Mouse (Mus musculus): ENCODE measurements around the gene Wdfy2. TPM values are rescaled to one million over a fixed set of nuclear protein-coding genes. Genes with fewer than 3 reads are reported as not detected.

Gene Wdfy2
- polyA plus RNA-seq, 1 experiment from 2014 or later, result 17.9 TPM

DNA sequence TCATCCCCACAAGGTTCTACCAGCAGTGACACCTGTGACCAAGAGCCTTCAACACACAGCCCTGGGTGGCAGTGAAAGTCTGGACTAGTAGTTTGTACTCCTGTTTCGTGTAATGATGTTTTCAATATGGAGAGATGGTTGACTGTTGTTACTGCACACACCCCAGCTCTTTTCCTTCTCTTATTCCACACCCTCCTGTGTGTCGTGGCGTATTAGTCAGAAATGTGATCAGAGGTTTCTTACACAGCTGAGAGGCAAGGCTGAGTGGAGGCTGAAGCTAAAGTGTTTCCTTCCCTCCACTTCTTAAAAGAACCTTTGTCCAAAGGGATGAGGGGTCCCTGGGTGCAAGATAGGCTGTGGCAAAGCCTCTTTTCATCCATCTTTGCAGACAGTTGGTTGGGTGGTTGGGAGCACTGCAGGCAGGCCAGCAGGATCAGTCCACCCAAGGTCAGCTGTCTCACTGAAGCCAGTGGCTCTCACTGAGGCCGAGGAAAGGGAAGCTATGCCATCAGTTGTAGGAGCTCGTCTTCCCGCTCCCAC, 77.7 kb downstream of the Wdfy2 start:
- H3K27ac ChIP-seq (ENCODE audit: low read depth, low read length), result no peak overlapping the region
- WGBS, result 83% methylated on average over 6 of the region's 6 CpGs

DNA sequence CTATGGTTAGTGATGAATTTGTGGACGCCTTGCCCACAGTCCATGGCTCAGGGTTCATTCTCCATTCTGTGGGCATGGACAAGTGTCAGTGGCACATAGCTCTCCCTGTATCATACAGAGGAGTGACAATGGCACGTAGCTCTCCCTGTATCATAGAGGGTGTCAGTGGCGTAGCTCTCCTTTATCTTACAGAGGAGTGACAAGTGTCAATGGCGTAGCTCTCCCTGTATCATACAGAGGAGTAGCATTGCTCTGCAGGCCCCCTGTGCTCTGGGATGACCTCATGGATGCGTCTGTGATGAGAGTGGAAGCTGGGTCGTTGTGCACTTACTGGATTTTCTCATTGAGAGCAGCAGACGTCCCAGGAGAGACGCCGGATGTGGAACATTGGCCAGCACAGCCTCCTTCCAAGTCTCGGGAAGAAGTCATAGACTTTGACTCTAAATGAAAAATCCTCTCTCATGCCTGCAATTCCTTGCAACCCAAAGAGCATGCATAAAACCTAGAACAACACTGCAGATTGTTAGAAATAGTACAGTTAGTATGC, 79.1 kb downstream of the Wdfy2 start:
- H3K27me3 ChIP-seq (ENCODE audit: control insufficient read depth, insufficient read depth, low read length), result no peaks in the 10 kb centered on the region
- no peak overlapping the region for H3K27ac ChIP-seq (ENCODE audit: low read depth, low read length)
- H3K36me3 ChIP-seq (ENCODE audit: control insufficient read depth, insufficient read depth, low read length), result no peaks in the 10 kb centered on the region
- no peak overlapping the region for H3K9ac ChIP-seq (ENCODE audit: low read length)
- no peak overlapping the region for H3K4me3 ChIP-seq (ENCODE audit: low read depth, low read length)
- WGBS, result 91% methylated on average over 10 of the region's 10 CpGs
- no peaks in the 10 kb centered on the region for H3K9me3 ChIP-seq (ENCODE audit: control insufficient read depth, low read length)
- ATAC-seq (replicated peaks; ENCODE audit: low FRiP score) (no peak), DNase-seq (ENCODE audit: low spot score) (no peak)
- no peak overlapping the region for H3K4me2 ChIP-seq (ENCODE audit: low read depth, low read length, severe bottlenecking)
- H3K4me1 ChIP-seq (replicated peaks; ENCODE audit: control insufficient read depth, insufficient read depth, low read length), result no peaks in the 10 kb centered on the region

More for the DNA sequence above, 77.7 kb downstream of the Wdfy2 start:
- Histone ChIP-seq H3K4me3 (ENCODE audit: low read depth, low read length) (no peak overlapping the region), H3K4me1 (replicated peaks; ENCODE audit: control insufficient read depth, insufficient read depth, low read length) (no peaks in the 10 kb centered on the region), H3K9ac (ENCODE audit: low read length) (no peak overlapping the region), H3K27me3 (ENCODE audit: control insufficient read depth, insufficient read depth, low read length) (no peaks in the 10 kb centered on the region), H3K36me3 (ENCODE audit: control insufficient read depth, insufficient read depth, low read length) (no peaks in the 10 kb centered on the region), H3K9me3 (ENCODE audit: control insufficient read depth, low read length) (no peaks in the 10 kb centered on the region), H3K4me2 (ENCODE audit: low read depth, low read length, severe bottlenecking) (no peak overlapping the region)
- DNase-seq (ENCODE audit: low spot score) (no peak), ATAC-seq (replicated peaks; ENCODE audit: low FRiP score) (no peak)

GRCm38 (mm10) chr14:62921401-62921800, 83.9 kb downstream of the Wdfy2 start:
- no peaks in the 10 kb centered on the region for H3K36me3 ChIP-seq (ENCODE audit: control insufficient read depth, insufficient read depth, low read length)
- ATAC-seq (replicated peaks; ENCODE audit: low FRiP score), result no peak
- H3K9ac ChIP-seq (ENCODE audit: low read length), result no peak overlapping the region
- no peak for DNase-seq (ENCODE audit: low spot score)
- H3K4me2 ChIP-seq (ENCODE audit: low read depth, low read length, severe bottlenecking), result no peak overlapping the region
- no peaks in the 10 kb centered on the region for H3K27me3 ChIP-seq (ENCODE audit: control insufficient read depth, insufficient read depth, low read length)
- H3K4me1 ChIP-seq (replicated peaks; ENCODE audit: control insufficient read depth, insufficient read depth, low read length), result no peaks in the 10 kb centered on the region
- no peak overlapping the region for H3K4me3 ChIP-seq (ENCODE audit: low read depth, low read length)
- WGBS, result 83% methylated on average over 5 of the region's 5 CpGs
- no peaks in the 10 kb centered on the region for H3K9me3 ChIP-seq (ENCODE audit: control insufficient read depth, low read length)
- no peak overlapping the region for H3K27ac ChIP-seq (ENCODE audit: low read depth, low read length)

- DNase-seq (ENCODE audit: low spot score) (no peak), ATAC-seq (replicated peaks; ENCODE audit: low FRiP score) (no peak)
- Histone ChIP-seq H3K36me3 (ENCODE audit: control insufficient read depth, insufficient read depth, low read length) (no peaks in the 10 kb centered on the region), H3K9me3 (ENCODE audit: control insufficient read depth, low read length) (no peaks in the 10 kb centered on the region), H3K27ac (ENCODE audit: low read depth, low read length) (no peak overlapping the region), H3K9ac (ENCODE audit: low read length) (no peak overlapping the region), H3K27me3 (ENCODE audit: control insufficient read depth, insufficient read depth, low read length) (no peaks in the 10 kb centered on the region), H3K4me1 (replicated peaks; ENCODE audit: control insufficient read depth, insufficient read depth, low read length) (no peaks in the 10 kb centered on the region), H3K4me2 (ENCODE audit: low read depth, low read length, severe bottlenecking) (no peak overlapping the region), H3K4me3 (ENCODE audit: low read depth, low read length) (no peak overlapping the region)
Measured at GRCm38 (mm10) chr14:62922637-62923036, 85.2 kb downstream of the Wdfy2 start.

DNA sequence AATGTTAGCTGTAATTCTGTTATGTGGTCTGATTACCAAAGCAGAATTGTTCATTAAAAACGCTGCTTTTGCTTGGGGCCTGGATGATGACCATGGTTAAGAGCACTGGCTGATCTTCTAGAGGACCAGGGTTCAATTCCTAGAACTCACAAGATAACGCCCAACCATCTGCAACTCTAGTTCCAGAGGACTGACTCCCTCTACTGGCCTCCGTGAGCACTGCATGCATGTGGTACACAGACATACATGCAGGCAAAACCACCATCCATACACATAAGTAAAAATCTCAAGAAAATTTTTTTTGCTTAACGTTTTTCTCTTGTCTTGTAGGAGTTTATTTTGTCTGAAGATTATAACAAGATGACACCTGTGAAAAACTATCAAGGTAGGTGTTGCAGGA, 87.3 kb downstream of the Wdfy2 start:
- no peaks in the 10 kb centered on the region for H3K36me3 ChIP-seq (ENCODE audit: control insufficient read depth, insufficient read depth, low read length)
- H3K9ac ChIP-seq (ENCODE audit: low read length), result no peak overlapping the region
- whole genome bisulfite sequencing, result 80% methylated on average over 4 of the region's 4 CpGs

DNA sequence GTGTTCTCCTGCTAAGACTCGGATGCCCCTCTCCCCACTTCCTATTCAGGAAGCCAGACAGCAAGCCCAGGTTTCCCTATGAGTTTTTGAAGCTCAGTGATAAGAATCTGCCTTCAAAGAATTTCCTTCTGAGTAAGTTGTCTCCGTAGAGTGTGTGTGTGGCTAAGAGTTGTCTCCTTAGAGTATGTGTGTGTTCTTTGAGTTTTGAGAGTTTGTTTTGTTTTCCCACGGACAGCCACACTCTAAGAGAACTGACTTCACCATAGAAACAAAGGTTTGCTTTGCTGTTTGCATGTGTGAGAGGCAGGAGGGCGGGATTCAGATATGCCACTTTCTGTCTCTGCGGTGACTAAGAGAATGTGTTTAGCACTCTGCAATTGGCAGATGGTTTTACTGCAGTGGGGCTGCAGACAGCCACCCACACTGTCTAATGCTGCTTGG, 90.6 kb downstream of the Wdfy2 start:
- Histone ChIP-seq H3K9me3 (ENCODE audit: control insufficient read depth, low read length) (no peaks in the 10 kb centered on the region), H3K4me3 (ENCODE audit: low read depth, low read length) (no peak overlapping the region), H3K4me2 (ENCODE audit: low read depth, low read length, severe bottlenecking) (no peak overlapping the region), H3K27ac (ENCODE audit: low read depth, low read length) (no peak overlapping the region), H3K4me1 (replicated peaks; ENCODE audit: control insufficient read depth, insufficient read depth, low read length) (no peaks in the 10 kb centered on the region), H3K27me3 (ENCODE audit: control insufficient read depth, insufficient read depth, low read length) (no peaks in the 10 kb centered on the region), H3K36me3 (ENCODE audit: control insufficient read depth, insufficient read depth, low read length) (no peaks in the 10 kb centered on the region), H3K9ac (ENCODE audit: low read length) (no peak overlapping the region)
- ATAC-seq (replicated peaks; ENCODE audit: low FRiP score), result no peak
- no peak for DNase-seq (ENCODE audit: low spot score)
- 90% methylated on average over 5 of the region's 5 CpGs for WGBS

More for the DNA sequence above, 87.3 kb downstream of the Wdfy2 start:
- Histone ChIP-seq H3K27me3 (ENCODE audit: control insufficient read depth, insufficient read depth, low read length) (no peaks in the 10 kb centered on the region), H3K27ac (ENCODE audit: low read depth, low read length) (no peak overlapping the region), H3K4me1 (replicated peaks; ENCODE audit: control insufficient read depth, insufficient read depth, low read length) (no peaks in the 10 kb centered on the region), H3K4me3 (ENCODE audit: low read depth, low read length) (no peak overlapping the region), H3K4me2 (ENCODE audit: low read depth, low read length, severe bottlenecking) (no peak overlapping the region), H3K9me3 (ENCODE audit: control insufficient read depth, low read length) (no peaks in the 10 kb centered on the region)
- no peak for DNase-seq (ENCODE audit: low spot score)
- ATAC-seq (replicated peaks; ENCODE audit: low FRiP score), result no peak

DNA sequence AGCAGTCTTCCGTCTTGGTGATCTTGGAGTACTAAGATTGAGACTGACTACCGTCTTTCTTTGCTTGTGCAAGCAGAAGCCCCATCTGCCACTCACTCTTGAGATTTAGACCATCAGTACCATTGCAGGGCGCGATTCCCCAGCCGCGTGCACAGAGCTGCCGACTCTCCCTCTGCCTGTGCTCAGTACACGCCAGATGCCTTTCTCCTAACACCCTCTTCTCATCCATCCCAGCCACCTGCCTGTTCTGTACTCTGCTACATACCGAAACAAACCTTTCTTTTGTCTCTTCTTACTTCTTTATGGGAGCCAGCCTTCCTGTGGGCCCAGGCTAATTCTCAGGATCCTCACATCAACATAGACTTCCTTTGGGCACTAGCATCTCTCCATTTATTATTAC, 97.9 kb downstream of the Wdfy2 start:
- Histone ChIP-seq H3K9me3 (ENCODE audit: control insufficient read depth, low read length) (peaks cover 4% of the 10 kb centered on the region; the same call in 1 of the 2 replicates), H3K27ac (ENCODE audit: low read depth, low read length) (no peak overlapping the region), H3K4me2 (ENCODE audit: low read depth, low read length, severe bottlenecking) (no peak overlapping the region), H3K36me3 (ENCODE audit: control insufficient read depth, insufficient read depth, low read length) (no peaks in the 10 kb centered on the region; the same call in 1 of the 2 replicates), H3K9ac (ENCODE audit: low read length) (no peak overlapping the region), H3K4me1 (replicated peaks; ENCODE audit: control insufficient read depth, insufficient read depth, low read length) (no peaks in the 10 kb centered on the region), H3K4me3 (ENCODE audit: low read depth, low read length) (no peak overlapping the region), H3K27me3 (ENCODE audit: control insufficient read depth, insufficient read depth, low read length) (no peaks in the 10 kb centered on the region)
- no peak for DNase-seq (ENCODE audit: low spot score)
- ATAC-seq (replicated peaks; ENCODE audit: low FRiP score), result no peak
- 89% methylated on average over 9 of the region's 9 CpGs for WGBS

DNA sequence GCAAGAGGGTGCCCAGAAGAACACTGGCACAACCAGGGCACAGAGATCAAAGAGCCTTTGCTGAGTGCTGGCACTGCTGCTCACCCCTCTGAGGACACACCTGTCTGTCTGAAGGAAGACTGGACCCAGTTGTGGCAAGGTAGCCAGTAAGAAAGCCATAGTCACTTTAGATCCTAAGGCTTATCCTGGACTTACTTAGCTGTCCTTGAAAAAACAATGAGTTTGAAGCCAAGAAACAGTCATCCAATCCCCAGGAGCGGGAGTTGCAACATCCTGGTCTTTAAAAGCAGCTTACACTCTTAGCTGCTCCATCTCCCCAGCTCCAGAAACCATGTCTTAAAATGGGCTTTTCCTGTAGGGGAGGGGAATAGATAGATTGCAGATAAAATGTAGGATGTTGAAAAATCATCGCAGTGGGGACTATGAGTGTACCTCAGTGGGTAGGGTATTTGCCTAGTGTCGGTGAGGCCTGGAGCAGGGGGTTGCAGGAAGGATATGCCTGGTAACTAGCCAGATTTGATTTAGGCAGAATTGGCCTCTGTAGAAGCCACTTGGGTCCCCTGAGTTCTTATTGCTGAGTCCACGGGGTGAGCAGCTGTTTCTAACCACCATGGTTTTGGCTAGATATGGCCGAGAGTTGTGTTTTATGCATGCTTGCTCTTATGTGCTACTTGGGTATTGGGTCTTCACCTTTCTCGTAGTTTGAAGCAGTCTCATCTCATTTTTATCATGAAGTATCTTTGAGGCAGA, 99.3 kb downstream of the Wdfy2 start:
- 92% methylated on average over 6 of the region's 6 CpGs for WGBS
- ATAC-seq (replicated peaks; ENCODE audit: low FRiP score) (no peak), DNase-seq (ENCODE audit: low spot score) (no peak)
- H3K27ac ChIP-seq (ENCODE audit: low read depth, low read length), result no peak overlapping the region
- H3K9me3 ChIP-seq (ENCODE audit: control insufficient read depth, low read length), result peaks cover 4% of the 10 kb centered on the region; the same call in 1 of the 2 replicates
- H3K36me3 ChIP-seq (ENCODE audit: control insufficient read depth, insufficient read depth, low read length), result no peaks in the 10 kb centered on the region; the same call in 1 of the 2 replicates
- H3K4me1 ChIP-seq (replicated peaks; ENCODE audit: control insufficient read depth, insufficient read depth, low read length), result no peaks in the 10 kb centered on the region
- no peak overlapping the region for H3K9ac ChIP-seq (ENCODE audit: low read length)
- no peaks in the 10 kb centered on the region for H3K27me3 ChIP-seq (ENCODE audit: control insufficient read depth, insufficient read depth, low read length)
- H3K4me3 ChIP-seq (ENCODE audit: low read depth, low read length), result no peak overlapping the region
- H3K4me2 ChIP-seq (ENCODE audit: low read depth, low read length, severe bottlenecking), result no peak overlapping the region
